ENCODE assay signal across 23 mouse cellular contexts in the genomic region with DNA sequence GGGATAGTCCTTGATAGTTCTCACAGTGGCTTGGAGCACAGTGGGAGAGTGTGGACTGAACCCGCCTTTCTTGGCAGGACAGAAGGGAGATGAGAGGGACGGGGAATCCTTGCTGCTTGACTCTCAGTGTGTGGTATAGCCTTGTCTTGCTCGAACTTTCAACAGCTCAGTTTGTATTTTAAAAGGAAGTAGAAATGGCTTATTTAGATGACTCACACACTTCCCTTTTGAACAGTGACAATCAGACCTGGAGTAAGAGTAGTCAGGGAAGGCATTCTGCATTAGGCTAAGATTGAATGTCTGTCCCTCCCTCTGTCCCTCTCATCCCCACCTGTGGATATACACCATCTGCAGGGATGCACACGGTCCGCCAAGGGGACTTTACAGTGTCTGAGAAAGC.
DNase-seq lines count a peak whose midpoint lies in the region; ATAC-seq lines count a peak whose summit lies in the region.
"Had no signal": no experiment of that assay in that cellular context is flagged by ENCODE, and none has a peak within 500 bp of the region (broad histone marks: within the 10 kb centered on the region; RNA-seq: fewer than 3 reads in every experiment).

No protein-coding gene starts in this region.

- peak; percentile 74 for ATAC-seq in granulocyte monocyte progenitor cell, adult 5-6 weeks (replicated peaks; ENCODE audit: poor library complexity, severe bottlenecking)
- peak; percentile 53; the same call in 1 of the 2 replicates for ATAC-seq in neutrophil, adult 5-6 weeks (ENCODE audit: extremely low read depth, insufficient number of reproducible peaks, low FRiP score, poor library complexity, severe bottlenecking)
- ATAC-seq: forebrain, embryonic 15.5 days; hindbrain, postnatal 0 days; inflammation-experienced regulatory T-cells, adult 6 months had no signal

- peak; percentile 68 for DNase-seq in heart, adult 11 months
- DNase-seq in heart, adult 9 months (ENCODE audit: low spot score in 2 of 2) = no peak
- DNase-seq in ZHBTc4 (ENCODE audit: low read depth, low spot score) = peak; percentile 32
- DNase-seq in gastrocnemius, postnatal 25 days = no peak
- DNase-seq in urinary bladder, postnatal 36 days (ENCODE audit: low spot score in 2 of 2) = no peak
- no peak for DNase-seq in lung, postnatal 14 days
- DNase-seq: adrenal gland, postnatal 10 days; adrenal gland, postnatal 36 days; B cell, adult 2 months; cerebellum, adult 11 months; cerebellum, adult 2 months; cerebellum, adult 9-11 months; cerebellum, postnatal 25 days; embryo, embryonic 11 days; gastrocnemius, postnatal 36 days; heart, adult 18-20 months; heart, postnatal 14 days; heart, postnatal 4 days had no signal

Comparison
In these comparisons a context has a peak if more than half of its experiments do, and no peak if none do; other contexts are left out.
1. DNase-seq: peak in heart, adult 11 months (single experiment) and ZHBTc4 (single experiment); none in heart, adult 9 months (0 of 2), gastrocnemius, postnatal 25 days (single experiment), urinary bladder, postnatal 36 days (0 of 2) and lung, postnatal 14 days (single experiment).